Mouse (Mus musculus) c-Kit-positive CD71-negative TER-119-negative erythroid progenitor cells, embryonic 14.5 days (primary cell): Measurements from ENCODE around the gene Trpm3.

ENCODE experiments used
- DNase-seq: peaks from one replicate; pipeline ENCODE4 v3.0.0-alpha.2; 2013; ENCODE audit warnings: low read depth

The Trpm3 gene

GRCm38 (mm10) chr19:23035786-23036185 is 896.9 kb downstream of the Trpm3 start:
- DNase-seq = no peak

- DNase-seq = no peak
Measured at GRCm38 (mm10) chr19:23036782-23037477, 898.1 kb downstream of the Trpm3 start.

- no peak for DNase-seq
Measured at GRCm38 (mm10) chr19:23037499-23037898, 898.7 kb downstream of the Trpm3 start.

GRCm38 (mm10) chr19:23038321-23038720 is 899.5 kb downstream of the Trpm3 start:
- DNase-seq = no peak

GRCm38 (mm10) chr19:23041483-23042167 is 902.8 kb downstream of the Trpm3 start:
- DNase-seq = no peak

GRCm38 (mm10) chr19:23042168-23042733 is 903.4 kb downstream of the Trpm3 start:
- DNase-seq = no peak

- no peak for DNase-seq
Measured at GRCm38 (mm10) chr19:23043699-23044098, 904.9 kb downstream of the Trpm3 start.
